Mouse (Mus musculus): ENCODE measurements around the gene Ccr7. TPM values are rescaled to one million over a fixed set of nuclear protein-coding genes. Genes with fewer than 3 reads are reported as not detected.

Gene Ccr7
- polyA plus RNA-seq, 1 experiment, result 1.3 TPM

DNA sequence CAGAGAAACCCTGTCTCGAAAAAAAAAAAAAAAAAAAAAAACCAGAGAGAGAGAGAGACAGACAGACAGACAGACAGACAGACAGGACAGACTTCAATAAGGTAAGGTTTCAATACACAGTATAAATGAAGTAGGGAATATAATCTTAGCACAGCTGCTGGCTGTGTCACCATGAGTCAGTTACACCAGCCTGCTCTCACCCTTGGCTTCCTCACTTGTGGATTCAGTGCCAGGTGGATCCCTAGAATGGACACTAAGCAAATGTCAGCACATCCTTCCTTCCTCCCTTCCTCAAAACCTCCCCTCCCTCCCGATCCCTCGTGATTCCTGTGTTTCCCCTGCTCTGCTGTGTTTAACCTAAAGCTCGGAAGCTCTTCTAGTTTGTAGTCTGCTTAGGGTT, 17.5 kb downstream of the Ccr7 start:
- no peak for DNase-seq (ENCODE audit: low spot score)

DNA sequence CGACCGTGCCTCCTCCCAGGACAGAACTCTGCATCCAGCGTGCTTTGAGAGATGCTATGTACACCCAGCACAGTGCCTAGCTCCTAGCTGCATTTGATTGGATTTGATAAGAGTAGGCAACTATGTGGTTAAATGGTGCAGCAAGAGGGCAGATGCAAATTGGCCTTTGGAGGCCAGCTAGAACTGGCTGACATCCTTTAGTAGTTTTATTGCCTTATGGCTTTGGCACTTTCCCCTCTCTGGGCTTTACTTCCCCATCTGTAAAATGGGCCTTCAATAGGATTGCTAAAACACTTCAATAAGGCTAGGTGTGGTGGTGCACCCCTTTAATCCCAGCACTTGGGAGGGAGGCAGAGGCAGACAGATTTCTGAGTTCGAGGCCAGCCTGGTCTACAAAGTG, 17.9 kb downstream of the Ccr7 start:
- no peak for DNase-seq (ENCODE audit: low spot score)

DNA sequence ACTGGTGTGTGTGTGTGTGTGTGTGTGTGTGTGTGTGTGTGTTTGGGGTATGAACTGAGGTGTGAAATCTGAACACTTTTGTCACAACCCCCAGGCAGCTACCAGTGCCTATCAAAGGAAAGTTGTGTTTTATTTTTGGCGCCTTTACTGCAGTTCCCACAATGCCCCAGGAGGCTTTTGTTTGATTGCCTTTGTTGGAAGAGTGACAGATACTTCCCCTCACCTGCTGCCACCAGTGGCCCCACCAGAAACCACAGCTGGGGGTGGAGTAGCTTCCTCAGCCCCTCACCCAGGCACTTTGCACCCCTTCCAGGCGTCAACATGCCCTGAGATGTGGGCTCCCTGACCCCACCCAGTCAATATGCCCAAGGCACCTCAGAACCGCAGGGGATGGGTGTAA, 18.5 kb downstream of the Ccr7 start:
- no peak for DNase-seq (ENCODE audit: low spot score)

DNA sequence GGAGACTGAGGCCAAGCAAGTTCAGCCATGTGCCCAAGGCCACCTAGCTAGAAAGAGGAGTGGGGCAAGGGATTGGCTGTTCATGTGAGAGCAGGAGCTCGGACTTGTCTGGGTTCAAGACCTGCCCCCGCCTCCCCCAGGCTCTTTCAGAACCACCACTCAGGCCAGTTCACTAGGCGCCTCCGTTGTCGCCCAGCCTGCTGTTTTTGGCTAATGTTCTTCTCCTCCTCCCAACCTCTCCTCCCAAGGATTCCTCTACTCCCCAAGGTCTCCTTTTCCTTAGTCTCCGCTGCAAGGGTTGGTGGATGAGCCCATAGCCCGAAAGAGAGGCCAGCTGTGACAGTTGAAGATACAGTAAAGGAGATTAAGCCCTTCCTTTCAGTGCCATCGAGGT, 19.8 kb downstream of the Ccr7 start:
- DNase-seq (ENCODE audit: low spot score), result no peak

DNA sequence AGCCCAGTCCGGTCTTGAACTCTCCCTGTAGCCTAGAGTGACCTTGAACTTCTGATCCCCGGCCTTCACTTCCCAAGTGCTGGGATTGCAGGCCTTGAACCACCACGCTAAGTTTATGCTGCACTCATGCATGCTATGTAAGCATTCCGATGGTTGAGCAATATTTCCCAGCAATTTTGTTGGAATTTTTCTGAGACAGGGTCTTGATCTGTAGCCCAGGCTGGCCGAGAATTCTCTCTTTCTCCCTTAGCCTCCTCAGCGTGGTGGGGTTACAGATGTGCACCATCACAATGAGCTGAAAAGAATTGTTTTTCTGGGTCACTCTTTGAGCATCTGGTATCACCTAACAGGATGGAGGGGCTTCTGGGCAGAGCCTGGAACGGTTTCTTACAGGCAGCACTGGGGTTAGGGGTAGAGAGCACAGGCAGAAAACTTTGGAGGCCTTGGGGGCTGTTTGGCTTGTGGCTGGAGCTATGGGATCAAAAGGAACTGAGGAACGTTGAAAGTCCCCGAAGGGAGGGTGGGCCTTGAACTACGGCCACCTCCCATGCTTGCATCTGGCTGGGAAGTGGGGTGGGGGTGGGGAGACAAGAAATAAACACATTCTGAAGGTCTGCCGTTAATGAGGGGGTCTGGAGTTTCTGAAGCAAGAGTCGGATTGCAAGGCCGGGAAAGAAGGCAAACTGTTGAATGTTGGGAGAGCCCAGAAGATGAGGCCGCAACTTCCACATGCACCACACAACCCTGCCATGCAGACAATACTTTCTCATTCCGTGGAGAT, 20.4 kb downstream of the Ccr7 start:
- DNase-seq (ENCODE audit: low spot score), result no peak

DNA sequence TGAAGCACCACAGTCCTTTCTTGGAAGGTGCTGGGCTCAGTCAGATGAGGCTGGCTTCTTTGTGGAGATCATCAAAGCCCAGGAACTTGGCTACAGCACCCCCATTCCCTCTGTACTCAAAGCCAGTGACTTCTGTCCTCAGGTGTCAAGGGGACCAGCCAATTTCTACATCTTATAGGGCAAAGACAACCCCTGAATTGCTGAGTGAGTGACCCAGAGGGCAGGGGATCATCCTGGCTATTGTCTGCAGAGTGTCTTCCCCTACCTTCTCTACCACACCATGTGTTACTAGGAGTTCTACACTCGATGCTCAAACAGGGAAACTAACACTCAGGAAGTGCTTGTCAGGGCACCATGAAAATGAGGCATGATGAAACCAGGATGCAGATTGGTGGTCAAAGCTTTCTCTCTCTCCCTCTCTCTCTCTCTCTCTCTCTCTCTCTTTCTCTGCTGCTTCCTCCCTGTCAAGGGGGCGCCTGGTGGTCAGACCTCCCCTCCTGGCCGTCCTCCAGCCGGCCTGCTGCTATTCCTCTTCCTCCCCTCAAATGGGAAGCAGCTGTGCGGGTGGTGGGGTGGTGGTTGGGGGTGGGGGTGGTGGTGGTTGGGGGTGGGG, 21.5 kb downstream of the Ccr7 start:
- DNase-seq (ENCODE audit: low spot score), result no peak

DNA sequence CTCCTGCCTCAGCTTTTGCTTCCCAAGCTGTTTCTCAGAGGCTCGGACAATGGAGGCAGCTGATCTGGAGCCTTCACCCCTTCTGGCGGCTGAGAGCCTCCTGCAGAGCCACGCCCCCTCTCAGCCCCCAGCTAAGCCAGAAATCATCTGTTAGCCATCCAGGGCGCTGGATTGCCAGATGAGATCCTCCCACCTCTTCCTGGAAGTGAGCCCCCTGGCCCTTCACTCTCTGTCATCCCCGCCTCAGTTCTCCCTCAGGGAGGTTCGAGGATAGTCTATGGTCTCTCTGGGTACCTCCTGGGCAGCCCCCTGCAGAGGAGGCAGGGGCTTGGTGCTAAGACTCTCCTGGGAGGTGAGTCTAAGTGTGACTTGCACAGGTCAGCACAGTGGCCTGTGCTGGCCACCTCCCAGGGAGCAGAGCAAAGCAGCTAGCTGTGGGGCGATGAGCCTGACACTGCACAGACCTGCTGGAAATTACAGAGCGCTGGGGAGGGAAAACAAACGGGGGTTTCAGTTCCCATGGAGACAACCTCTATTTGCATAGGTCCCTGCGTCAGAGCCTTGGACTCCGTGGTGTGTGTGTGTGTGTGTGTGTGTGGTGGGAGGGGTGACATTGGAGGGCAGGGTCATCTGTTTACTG, 22.7 kb downstream of the Ccr7 start:
- no peak for DNase-seq (ENCODE audit: low spot score)

DNA sequence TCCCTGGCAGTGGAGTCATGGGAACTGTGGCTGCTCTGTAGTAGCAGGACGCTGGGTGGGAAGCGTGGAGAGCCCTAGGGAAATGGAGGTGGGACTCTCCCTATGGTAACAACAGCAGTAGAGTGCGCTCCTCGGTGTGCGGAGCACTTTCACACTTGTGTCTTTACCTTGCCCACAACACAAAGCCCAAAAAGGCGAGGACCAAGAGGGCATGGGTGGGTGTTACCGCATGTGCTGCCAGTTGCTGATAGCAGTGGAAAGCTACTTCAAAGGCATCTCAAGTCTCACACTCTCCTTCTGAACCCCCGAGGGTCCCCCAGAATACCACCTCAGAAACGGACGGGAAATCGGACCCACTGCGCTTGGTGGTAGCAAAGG, 23.4 kb downstream of the Ccr7 start:
- DNase-seq (ENCODE audit: low spot score), result no peak

DNA sequence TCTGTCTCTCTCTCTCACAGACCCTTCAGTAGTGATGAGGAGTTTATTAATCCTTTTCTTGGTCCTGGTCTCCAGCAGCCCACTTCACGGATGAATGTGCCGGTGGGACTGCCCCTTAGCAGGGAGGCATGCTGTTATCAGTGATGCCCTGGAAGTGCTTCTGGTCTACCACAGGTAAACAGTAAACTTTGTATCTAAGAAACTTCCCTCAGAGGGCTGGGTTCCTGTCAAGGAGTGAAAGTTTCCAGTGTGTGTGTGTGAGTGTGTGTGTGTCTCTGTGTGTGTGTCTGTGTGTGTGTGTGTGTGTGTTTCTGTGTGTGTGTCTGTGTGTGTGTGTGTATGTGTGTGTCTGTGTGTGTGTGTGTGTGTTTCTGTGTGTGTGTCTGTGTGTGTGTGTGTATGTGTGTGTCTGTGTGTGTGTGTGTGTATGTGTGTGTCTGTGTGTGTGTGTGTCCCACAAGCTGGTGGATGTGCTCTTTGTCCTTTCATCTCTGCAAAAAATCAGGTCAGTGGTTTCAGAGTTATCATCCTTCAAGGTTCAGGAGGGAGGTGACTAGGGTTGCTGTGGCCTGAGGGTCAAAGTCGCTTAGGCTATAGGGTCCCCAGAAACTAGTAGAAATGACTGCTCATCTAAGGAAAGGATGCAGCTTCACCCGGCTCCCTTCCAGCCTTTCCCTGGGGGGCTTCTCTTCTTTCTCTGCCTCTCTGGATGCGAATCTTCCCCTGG, 24.0 kb downstream of the Ccr7 start:
- no peak for DNase-seq (ENCODE audit: low spot score)

DNA sequence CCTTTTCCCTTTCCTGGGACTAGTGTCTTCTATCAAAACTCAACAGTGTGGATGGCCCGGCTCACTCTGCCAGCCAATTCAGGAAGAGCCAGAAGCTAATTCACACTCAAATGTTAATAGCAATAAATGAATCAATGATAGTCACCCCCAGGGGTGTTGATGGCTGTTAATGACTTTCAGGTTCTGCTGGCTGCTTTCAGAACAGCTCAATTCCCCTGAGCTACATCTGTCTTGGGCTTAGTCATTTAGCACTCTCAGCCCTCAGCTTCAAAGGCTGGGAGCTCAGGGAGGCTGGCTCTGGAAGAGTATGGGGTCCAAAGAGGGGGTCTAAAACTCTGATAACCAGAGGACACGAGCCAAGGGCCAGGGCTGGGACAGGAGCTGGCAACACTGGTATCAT, 25.6 kb downstream of the Ccr7 start:
- no peak for DNase-seq (ENCODE audit: low spot score)

DNA sequence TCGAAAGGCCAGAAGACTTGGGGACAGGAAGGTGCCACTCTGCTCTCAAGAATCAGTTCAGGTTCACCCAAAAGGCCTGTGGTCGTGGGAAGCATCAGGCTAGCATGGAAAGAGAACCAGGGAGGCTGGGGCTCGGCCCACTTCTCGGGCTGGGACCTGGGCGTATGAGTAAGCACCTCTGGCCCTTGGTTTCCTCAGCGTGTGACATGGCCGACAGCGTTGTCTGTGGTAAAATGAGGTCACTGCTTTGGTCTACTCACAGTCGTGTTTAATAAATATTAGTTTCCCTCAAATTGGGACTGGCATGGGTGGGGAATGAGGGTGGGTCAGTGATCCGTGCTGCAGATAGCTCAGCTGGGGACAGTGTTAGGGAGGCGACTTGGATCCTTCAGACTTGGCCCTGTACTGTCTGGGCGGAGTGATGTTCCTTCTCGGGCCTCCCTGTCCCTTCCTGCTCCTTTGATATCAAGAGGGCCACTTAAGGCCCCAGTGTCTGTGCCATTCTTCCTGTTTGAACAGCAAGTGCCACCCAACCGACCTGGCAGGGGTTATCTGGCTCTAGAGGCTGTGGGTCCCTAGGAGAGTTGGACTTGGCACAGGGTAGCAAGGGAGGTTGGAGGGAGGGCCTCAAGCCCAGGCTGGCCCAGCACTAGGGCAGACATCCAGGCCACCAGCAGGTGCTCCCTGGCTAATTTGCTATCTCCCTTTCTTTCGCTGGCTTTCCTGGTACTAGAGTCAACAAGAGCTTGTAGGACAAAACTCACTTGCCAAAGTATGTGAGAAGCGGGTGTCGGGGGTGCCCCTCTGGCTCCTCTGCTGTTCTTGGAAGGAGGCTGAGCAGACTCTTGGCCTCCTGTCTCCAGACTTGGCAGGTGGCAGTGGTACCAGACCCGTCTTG, 26.8 kb downstream of the Ccr7 start:
- no peak for DNase-seq (ENCODE audit: low spot score)

DNA sequence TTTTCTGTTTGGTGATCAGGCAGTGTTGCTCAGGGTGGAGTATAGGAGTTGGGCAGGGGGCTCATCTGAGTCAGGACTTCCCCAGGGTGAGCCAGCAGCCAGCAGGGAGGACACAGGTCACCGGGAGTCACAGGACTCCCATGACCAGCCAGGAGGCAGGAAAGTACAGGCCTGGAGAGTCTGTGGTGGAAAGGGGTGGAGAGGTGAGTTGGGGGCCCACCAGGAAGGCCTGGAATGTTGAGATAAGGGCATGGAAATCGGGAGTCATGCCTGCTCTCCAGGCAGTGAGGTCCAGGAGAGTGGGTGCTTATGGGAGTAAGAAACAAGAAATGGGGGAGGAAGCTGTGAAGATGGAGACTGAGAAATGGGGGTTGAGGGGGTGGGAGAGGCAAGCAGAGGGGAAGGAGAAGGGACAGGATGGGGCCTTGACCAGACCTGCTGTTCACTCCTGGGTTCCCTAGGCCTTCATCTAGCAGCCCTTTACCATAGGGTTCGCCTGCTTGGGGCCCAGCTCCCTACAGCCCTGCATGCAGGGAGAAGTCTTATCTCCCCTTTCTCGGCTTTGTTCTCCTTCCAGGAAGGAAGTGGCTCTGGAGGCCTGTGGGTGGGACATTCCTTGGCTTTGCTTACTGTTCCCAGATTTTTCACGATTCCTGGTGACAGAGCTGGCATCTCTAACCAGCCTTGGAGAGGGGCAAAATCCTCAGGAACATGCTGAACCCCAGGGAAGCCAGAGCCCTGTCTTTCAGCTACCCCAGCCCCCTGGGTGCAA, 28.2 kb downstream of the Ccr7 start:
- no peak for DNase-seq (ENCODE audit: low spot score)

DNA sequence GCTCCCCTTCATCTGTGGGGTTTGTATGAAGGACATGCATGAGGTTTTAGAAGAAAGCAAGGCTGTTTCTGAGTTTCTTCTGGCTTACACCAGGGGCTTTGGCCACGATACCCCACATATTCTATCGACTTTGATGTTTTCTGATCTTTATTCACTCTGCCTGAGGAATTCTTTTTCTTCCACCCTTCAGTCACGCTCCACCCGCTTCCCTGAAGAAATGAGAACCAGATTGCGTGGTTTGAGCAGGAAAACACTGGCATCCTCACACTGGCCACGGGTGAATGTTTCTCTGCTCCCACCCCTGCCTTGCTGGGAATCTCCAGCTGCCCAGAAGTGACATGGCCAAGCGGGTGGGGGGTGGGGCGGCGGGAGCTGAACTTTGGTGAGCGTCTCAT, 30.2 kb downstream of the Ccr7 start:
- DNase-seq (ENCODE audit: low spot score), result no peak

DNA sequence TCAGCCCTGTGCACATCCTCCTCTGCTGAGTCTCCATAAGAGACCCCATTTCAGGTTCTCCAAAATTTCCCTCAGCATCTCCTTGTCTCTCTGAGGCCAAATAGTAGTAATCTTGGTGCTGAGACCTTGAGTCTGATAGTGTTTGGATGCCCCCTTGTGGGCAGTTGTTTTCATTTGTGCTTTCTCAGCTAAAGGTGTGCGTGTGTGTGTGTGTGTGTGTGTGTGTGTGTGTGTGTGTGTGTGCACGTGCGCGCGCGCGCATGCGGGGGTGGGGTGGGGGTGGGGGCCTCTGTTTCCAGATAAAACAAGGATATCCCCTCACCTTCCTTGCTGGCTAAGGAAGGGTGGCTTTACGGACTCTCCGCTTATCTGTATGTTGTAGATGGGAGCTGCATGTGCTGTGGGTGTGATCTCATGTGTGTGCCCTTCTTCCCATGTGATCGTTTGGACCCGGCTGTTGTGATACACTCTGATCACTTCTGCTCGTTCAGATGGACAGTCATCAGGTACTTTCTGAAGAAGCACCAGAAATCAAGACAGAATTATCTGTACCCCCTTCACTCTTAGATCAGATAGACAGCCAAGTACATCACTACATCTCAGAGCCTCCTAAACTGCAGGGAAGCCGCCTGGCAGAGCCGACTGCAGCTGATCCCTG, 30.8 kb downstream of the Ccr7 start:
- no peak for DNase-seq (ENCODE audit: low spot score)

DNA sequence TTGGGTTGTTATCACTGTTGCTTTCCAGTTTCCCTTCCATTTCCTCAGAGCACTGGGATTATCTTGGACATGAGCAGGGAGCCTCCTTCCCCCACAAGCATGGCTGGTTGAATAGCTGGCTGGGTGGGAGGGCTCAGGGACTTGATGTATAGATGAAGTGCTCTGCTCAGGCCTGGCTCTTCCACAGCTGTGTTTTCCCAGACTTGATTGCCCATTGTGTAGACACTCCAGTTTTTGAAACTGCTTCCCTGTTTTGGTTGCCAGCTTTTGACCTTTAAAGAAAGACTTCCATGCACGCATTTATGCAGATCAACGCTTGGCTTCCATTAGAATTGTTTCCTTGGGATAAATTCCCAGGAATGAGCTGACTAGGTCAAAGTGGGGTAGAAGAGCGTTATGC, 32.2 kb downstream of the Ccr7 start:
- DNase-seq (ENCODE audit: low spot score), result no peak

DNA sequence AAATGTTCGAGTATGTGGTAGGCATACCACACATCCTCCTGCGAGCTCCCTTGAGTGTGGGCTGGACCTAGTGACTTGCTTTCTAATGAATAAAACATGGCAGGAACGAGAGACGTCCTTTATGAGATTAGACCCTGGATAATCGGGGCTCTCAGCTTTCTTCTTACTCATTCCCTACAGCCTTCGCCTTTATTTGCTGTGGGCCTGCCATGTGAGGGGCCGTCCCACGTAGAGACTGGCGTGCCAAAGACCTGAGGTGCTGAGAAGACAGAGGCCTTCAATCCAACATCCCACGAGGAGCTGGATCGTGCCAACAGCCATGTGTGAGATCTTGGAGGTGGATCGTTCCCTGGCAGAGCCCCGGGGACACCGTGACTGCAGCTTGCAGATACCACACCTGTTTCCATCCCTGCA, 33.7 kb downstream of the Ccr7 start:
- DNase-seq (ENCODE audit: low spot score), result no peak

DNA sequence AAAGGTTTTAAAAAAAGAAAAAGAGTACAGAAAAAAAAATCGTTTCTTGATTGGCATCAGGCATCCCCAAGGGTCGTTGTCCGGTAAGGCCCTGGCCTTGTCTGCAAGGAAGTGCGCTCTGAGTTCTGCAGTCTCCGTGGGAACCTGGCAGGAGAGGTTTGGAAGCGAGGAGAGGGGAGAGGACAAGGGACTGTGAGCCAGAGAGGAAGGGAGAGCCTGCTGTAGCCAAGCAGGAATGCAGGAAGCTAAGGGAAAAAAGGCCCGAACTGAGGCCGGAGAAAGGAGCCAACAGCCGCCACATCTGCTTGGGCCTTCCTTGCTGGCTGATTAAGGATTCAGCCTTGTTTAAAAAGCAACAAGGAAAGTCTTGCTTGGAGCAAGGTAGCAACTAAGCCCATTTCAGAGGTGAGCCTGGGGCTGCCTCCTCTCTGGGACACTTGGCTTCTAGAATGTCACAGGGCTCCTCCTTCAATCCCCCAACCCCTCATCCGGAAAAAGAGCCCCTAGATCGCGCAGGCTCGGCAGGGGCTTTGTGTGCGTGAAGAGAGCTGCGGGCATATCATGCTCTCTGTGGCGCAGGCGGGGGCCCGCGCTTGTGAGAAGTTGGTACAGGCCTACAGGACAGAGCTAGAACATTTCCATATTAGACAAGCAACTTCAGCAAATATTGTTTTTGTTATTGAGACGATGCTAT, 34.2 kb downstream of the Ccr7 start:
- DNase-seq (ENCODE audit: low spot score), result no peak

DNA sequence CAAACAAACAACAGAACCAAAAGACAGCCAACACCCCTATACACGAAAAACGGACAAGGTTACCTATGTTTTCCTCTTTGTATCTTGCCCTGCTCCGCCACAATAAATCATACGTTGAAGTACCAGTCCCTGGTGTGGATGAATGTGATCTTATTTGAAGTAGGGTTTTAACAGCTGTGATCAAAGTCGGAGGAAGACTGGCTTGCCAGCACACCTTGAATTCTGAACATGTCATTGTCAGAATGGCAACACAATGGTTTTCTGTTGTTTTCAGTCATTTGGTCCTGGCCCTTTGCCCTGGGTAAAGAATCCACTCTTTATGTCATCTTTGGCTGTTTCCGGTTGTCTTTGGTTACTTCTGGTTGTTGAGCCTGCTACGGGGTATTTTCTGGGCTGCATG, 35.9 kb downstream of the Ccr7 start:
- DNase-seq (ENCODE audit: low spot score), result no peak

DNA sequence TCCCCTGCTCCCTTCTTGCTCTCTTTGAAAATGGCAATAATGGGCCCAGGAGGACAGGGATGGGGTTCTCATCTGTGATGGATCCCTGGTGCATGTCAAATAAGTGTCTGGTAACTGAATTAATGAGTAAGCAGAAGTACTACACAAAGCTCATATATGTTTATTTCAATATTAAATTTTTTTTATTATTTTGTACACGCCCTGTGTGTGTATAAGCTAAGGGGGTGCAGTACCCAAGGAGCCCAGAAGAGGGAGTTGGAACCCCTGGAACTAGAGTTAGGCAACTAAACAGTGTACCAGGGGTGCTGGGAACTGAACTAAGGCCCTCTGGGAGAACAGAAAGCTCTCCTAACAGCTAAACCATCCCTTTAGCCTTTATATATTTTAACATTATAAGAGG, 36.5 kb downstream of the Ccr7 start:
- no peak for DNase-seq (ENCODE audit: low spot score)

DNA sequence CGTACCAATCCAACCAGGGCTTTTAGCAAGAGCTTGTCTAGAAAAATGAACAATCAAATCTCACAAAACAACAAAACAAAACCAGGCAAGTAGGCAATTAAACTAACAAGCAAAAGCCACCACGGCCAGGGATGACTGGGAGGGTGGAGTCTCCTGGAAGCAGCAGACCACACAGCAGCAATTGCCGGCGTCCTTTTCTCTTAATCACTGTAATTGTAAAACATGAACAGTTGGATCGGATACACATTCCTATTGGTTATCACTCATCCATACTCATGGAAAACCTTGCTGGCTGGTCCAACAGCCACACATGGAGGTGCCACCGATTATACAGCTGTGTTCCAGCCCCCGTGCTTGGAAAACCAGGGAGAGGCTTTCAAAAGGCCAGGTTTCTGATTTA, 37.0 kb downstream of the Ccr7 start:
- DNase-seq (ENCODE audit: low spot score), result no peak
